In the genomic region with DNA sequence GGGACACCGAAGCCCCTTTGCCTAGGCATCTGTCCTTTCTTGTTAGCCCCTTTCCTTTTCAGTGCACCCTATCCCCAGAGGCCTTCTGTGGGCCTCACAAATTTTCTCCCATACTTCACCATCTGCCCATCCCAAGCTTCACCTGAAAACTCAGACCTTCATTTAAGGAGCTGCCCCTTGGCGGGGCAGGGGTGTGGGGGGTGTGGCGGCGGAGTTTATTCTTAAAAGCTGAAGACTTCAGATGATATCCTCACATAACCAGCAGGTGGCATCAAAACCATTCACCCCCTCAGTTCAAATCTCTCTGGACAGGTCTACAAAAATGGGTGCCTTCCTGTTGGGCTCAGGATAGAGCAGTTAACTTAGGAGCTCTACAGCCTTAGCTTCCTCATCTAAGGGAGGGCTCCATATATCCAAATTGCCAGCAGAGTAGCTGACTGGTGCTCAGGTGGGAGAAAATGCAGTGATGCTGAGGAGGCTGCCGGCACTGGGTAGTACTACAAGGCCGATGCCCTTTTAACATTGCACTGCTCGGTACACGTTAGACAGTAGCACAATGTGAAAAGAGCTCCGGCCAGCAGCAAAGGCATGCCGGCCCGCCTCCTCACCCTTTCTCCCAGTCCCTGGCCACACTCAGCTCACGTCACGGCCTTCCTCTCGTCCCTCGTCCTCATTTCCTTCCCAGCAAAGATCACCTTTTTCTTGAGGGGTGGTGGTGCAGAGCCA, we compare ENCODE assay signal across 8 mouse cellular contexts. TPM values are rescaled to one million over a fixed set of nuclear protein-coding genes. Genes with fewer than 3 reads are reported as not detected.
DNase-seq lines count a peak whose midpoint lies in the region; ATAC-seq and TF ChIP-seq lines count a peak whose summit lies in the region.

No protein-coding gene starts in this region.

- peak overlapping the region; percentile 86 for H3K4me2 ChIP-seq in forebrain, embryonic 16.5 days (ENCODE audit: low read length)
- peak overlapping the region; percentile 90 for H3K4me2 ChIP-seq in kidney, embryonic 16.5 days (replicated peaks; ENCODE audit: low read depth, low read length)

- peaks cover 8 to 18% of the 10 kb centered on the region in 2 experiments for H3K4me1 ChIP-seq in ES-E14 (ENCODE audit: control insufficient read depth in 2 of 2, insufficient read depth in 2 of 2, low read length in 2 of 2, poor library complexity in 1 of 2)
- H3K4me1 ChIP-seq in forebrain, embryonic 16.5 days (replicated peaks; ENCODE audit: control insufficient read depth, insufficient read depth, low read length): peaks cover 58% of the 10 kb centered on the region
- H3K4me1 ChIP-seq in kidney, embryonic 16.5 days (ENCODE audit: insufficient read depth, low read length): peaks cover 73% of the 10 kb centered on the region
- H3K4me1 ChIP-seq in midbrain, embryonic 10.5 days: peaks cover 80% of the 10 kb centered on the region

- H3K36me3 ChIP-seq in ES-E14 (ENCODE audit: control insufficient read depth, insufficient read depth, low read length, poor library complexity, severe bottlenecking): peaks cover 13% of the 10 kb centered on the region
- H3K36me3 ChIP-seq in forebrain, embryonic 16.5 days (ENCODE audit: control insufficient read depth, insufficient read depth): no peaks in the 10 kb centered on the region; the same call in 1 of the 2 replicates
- peaks cover 7% of the 10 kb centered on the region; the same call in 1 of the 2 replicates for H3K36me3 ChIP-seq in kidney, embryonic 16.5 days (ENCODE audit: insufficient read depth, low read length)
- peaks cover 23% of the 10 kb centered on the region for H3K36me3 ChIP-seq in midbrain, embryonic 10.5 days

- H3K4me3 ChIP-seq in ES-E14 (ENCODE audit: insufficient read depth in 1 of 2, low read depth in 1 of 2, low read length in 2 of 2, poor library complexity in 1 of 2, severe bottlenecking in 1 of 2): peak overlapping the region; percentile 85 to 99
- no peak overlapping the region for H3K4me3 ChIP-seq in forebrain, embryonic 16.5 days (replicated peaks; ENCODE audit: low read length)
- peak overlapping the region; percentile 97 for H3K4me3 ChIP-seq in kidney, embryonic 16.5 days (ENCODE audit: low read length)
- peak overlapping the region; percentile 92 for H3K4me3 ChIP-seq in midbrain, embryonic 10.5 days

- no peak for ATAC-seq in forebrain, embryonic 16.5 days
- no peak for ATAC-seq in kidney, embryonic 16.5 days (ENCODE audit: low FRiP score, low TSS enrichment)

- H3K9ac ChIP-seq in ES-E14 (ENCODE audit: insufficient read depth, low read depth, low read length, poor library complexity, severe bottlenecking): peak overlapping the region; percentile 52
- H3K9ac ChIP-seq in forebrain, embryonic 16.5 days (replicated peaks; ENCODE audit: low read depth, low read length): no peak overlapping the region
- peak overlapping the region; percentile 100 for H3K9ac ChIP-seq in kidney, embryonic 16.5 days (replicated peaks; ENCODE audit: low read length)

- DNase-seq in adrenal gland, postnatal 14 days: peak; percentile 50
- DNase-seq in adrenal gland, postnatal 4 days (ENCODE audit: low spot score in 2 of 2): no peak
- no peak for DNase-seq in ES-E14 (ENCODE audit: low read depth, low spot score)
- DNase-seq in midbrain, embryonic 10.5 days (ENCODE audit: low spot score): peak; percentile 25
- DNase-seq in T-cell, adult 2 months (ENCODE audit: low spot score): no peak
- DNase-seq in urinary bladder, postnatal 10 days (ENCODE audit: low spot score): no peak

- in situ Hi-C loops in ES-E14 (cut with MboI; ENCODE audit: low sequenced_read_pairs in 2 of 2, unreplicated experiment in 2 of 2): no loop called here

- H3K27me3 ChIP-seq in forebrain, embryonic 16.5 days (replicated peaks; ENCODE audit: control insufficient read depth, insufficient read depth, low read length): no peaks in the 10 kb centered on the region
- no peaks in the 10 kb centered on the region for H3K27me3 ChIP-seq in kidney, embryonic 16.5 days (ENCODE audit: insufficient read depth, low read length)
- no peaks in the 10 kb centered on the region for H3K27me3 ChIP-seq in midbrain, embryonic 10.5 days (ENCODE audit: low read depth, poor library complexity, severe bottlenecking)

- no peaks in the 10 kb centered on the region for H3K9me3 ChIP-seq in ES-E14 (ENCODE audit: control insufficient read depth, insufficient read depth, low read depth, low read length)
- H3K9me3 ChIP-seq in forebrain, embryonic 16.5 days (ENCODE audit: control insufficient read depth, low read length): no peaks in the 10 kb centered on the region
- H3K9me3 ChIP-seq in kidney, embryonic 16.5 days (ENCODE audit: low read length): no peaks in the 10 kb centered on the region
- H3K9me3 ChIP-seq in midbrain, embryonic 10.5 days (replicated peaks): no peaks in the 10 kb centered on the region

- 49% methylated on average over 15 of the region's 15 CpGs for WGBS in forebrain, embryonic 16.5 days
- 55% methylated on average over 15 of the region's 15 CpGs for WGBS in kidney, embryonic 16.5 days
- 81% methylated on average over 15 of the region's 15 CpGs for WGBS in midbrain, embryonic 10.5 days

- H3K27ac ChIP-seq in ES-E14 (ENCODE audit: insufficient read depth, low read depth, low read length, poor library complexity, severe bottlenecking): peak overlapping the region; percentile 99
- no peak overlapping the region for H3K27ac ChIP-seq in forebrain, embryonic 16.5 days (ENCODE audit: low read length)
- H3K27ac ChIP-seq in kidney, embryonic 16.5 days (ENCODE audit: low read length): peak overlapping the region; percentile 100; the same call in 1 of the 2 replicates
- peak overlapping the region; percentile 100 for H3K27ac ChIP-seq in midbrain, embryonic 10.5 days (replicated peaks)

TF ChIP-seq in ES-E14, 5 proteins besides CTCF, POLR2A, EP300 and RAD21:
- TF ChIP-seq ZC3H11A (IDR thresholded peaks at IDR 0.05; ENCODE audit: borderline replicate concordance, low read depth, low read length) (no peak), ZNF384 (IDR thresholded peaks at IDR 0.05; ENCODE audit: low read depth, low read length) (no peak), HCFC1 (IDR thresholded peaks at IDR 0.05; ENCODE audit: borderline replicate concordance, insufficient read depth, low read length) (no peak), CHD2 (IDR thresholded peaks at IDR 0.05; ENCODE audit: low read depth, low read length) (no peak), MAFK (IDR thresholded peaks at IDR 0.05; ENCODE audit: insufficient read depth, low read depth, low read length) (no peak)
TF ChIP-seq in ES-E14: peak in this region for 0.

RNA-seq across cellular contexts. Expression of a gene that starts 2.7 kb away (rescaled TPM):
- total RNA-seq in adrenal gland, postnatal 14 days (2021): 5.2 and 5.3 TPM in 2 replicates
- total RNA-seq in adrenal gland, postnatal 4 days (2021): 1 to 10 TPM; 8.3 to 9.1 TPM
- total RNA-seq in ES-E14 (2012; rRNA removed): 13.1 and 14.6 TPM in 2 replicates
- 3.9 and 4.9 TPM in 2 replicates for polyA plus RNA-seq in forebrain, embryonic 16.5 days (2015; fragmentation: Nextera tagmentation; extraction: Ambion mirVana)
- 9.8 and 10.9 TPM in 2 replicates for polyA plus RNA-seq in kidney, embryonic 16.5 days (2015; fragmentation: Nextera tagmentation; extraction: Ambion mirVana)
- 9.0 and 10.8 TPM in 2 replicates for polyA plus RNA-seq in midbrain, embryonic 10.5 days (2016; fragmentation: Nextera tagmentation; extraction: Ambion mirVana)

RNA-seq across cellular contexts. Expression of a gene that starts 6.9 kb away (rescaled TPM):
- 6.5 and 8.6 TPM in 2 replicates for total RNA-seq in adrenal gland, postnatal 14 days (2021)
- total RNA-seq in adrenal gland, postnatal 4 days (2021): 10 to 100 TPM; 12.0 to 18.2 TPM
- total RNA-seq in ES-E14 (2012; rRNA removed): 0.89 and 1.8 TPM in 2 replicates
- 21.8 and 24.7 TPM in 2 replicates for polyA plus RNA-seq in forebrain, embryonic 16.5 days (2015; fragmentation: Nextera tagmentation; extraction: Ambion mirVana)
- polyA plus RNA-seq in kidney, embryonic 16.5 days (2015; fragmentation: Nextera tagmentation; extraction: Ambion mirVana): 5.4 and 9.4 TPM in 2 replicates
- polyA plus RNA-seq in midbrain, embryonic 10.5 days (2016; fragmentation: Nextera tagmentation; extraction: Ambion mirVana): 8.2 and 14.7 TPM in 2 replicates

RNA-seq across cellular contexts. Expression of a gene that starts 13.6 kb away (rescaled TPM):
- 14.5 and 15.7 TPM in 2 replicates for total RNA-seq in adrenal gland, postnatal 14 days (2021)
- total RNA-seq in adrenal gland, postnatal 4 days (2021): 10 to 100 TPM; 13.0 to 15.2 TPM
- 28.6 and 36.4 TPM in 2 replicates for total RNA-seq in ES-E14 (2012; rRNA removed)
- polyA plus RNA-seq in forebrain, embryonic 16.5 days (2015; fragmentation: Nextera tagmentation; extraction: Ambion mirVana): 28.1 and 28.8 TPM in 2 replicates
- polyA plus RNA-seq in kidney, embryonic 16.5 days (2015; fragmentation: Nextera tagmentation; extraction: Ambion mirVana): 31.1 and 32.1 TPM in 2 replicates
- 51.6 and 52.6 TPM in 2 replicates for polyA plus RNA-seq in midbrain, embryonic 10.5 days (2016; fragmentation: Nextera tagmentation; extraction: Ambion mirVana)

RNA-seq across cellular contexts. Expression of a gene that starts 25.8 kb away (rescaled TPM):
- 52.8 and 58.1 TPM in 2 replicates for total RNA-seq in adrenal gland, postnatal 14 days (2021)
- 10 to 100 TPM; 52.5 to 61.7 TPM for total RNA-seq in adrenal gland, postnatal 4 days (2021)
- total RNA-seq in ES-E14 (2012; rRNA removed): 34.8 and 39.0 TPM in 2 replicates
- 19.4 and 20.1 TPM in 2 replicates for polyA plus RNA-seq in forebrain, embryonic 16.5 days (2015; fragmentation: Nextera tagmentation; extraction: Ambion mirVana)
- polyA plus RNA-seq in kidney, embryonic 16.5 days (2015; fragmentation: Nextera tagmentation; extraction: Ambion mirVana): 30.4 and 30.6 TPM in 2 replicates
- 22.8 and 26.0 TPM in 2 replicates for polyA plus RNA-seq in midbrain, embryonic 10.5 days (2016; fragmentation: Nextera tagmentation; extraction: Ambion mirVana)

RNA-seq across cellular contexts. Expression of a gene that starts 34.5 kb away (rescaled TPM):
- total RNA-seq in adrenal gland, postnatal 14 days (2021): 73.1 and 93.2 TPM in 2 replicates
- 10 to 100 TPM; 64.5 to 76.4 TPM for total RNA-seq in adrenal gland, postnatal 4 days (2021)
- total RNA-seq in ES-E14 (2012; rRNA removed): 6.3 and 12.2 TPM in 2 replicates
- polyA plus RNA-seq in forebrain, embryonic 16.5 days (2015; fragmentation: Nextera tagmentation; extraction: Ambion mirVana): 25.0 and 26.9 TPM in 2 replicates
- 115 and 119 TPM in 2 replicates for polyA plus RNA-seq in kidney, embryonic 16.5 days (2015; fragmentation: Nextera tagmentation; extraction: Ambion mirVana)
- 27.6 and 35.8 TPM in 2 replicates for polyA plus RNA-seq in midbrain, embryonic 10.5 days (2016; fragmentation: Nextera tagmentation; extraction: Ambion mirVana)

Comparison
In these comparisons a context has a peak if more than half of its experiments do, and no peak if none do; other contexts are left out.
1. DNase-seq: peak in adrenal gland, postnatal 14 days (single experiment) and midbrain, embryonic 10.5 days (single experiment); none in adrenal gland, postnatal 4 days (0 of 2), ES-E14 (single experiment), T-cell, adult 2 months (single experiment) and urinary bladder, postnatal 10 days (single experiment).